Mouse (Mus musculus) brain, embryonic 14.5 days (tissue): ENCODE measurements around the gene Ccdc189.

ENCODE experiments used
- CTCF ChIP-seq: fragments of 200-500 bp; IDR thresholded peaks from 2 replicates; pipeline ENCODE4 v1.5.1; 2012; ENCODE audit warnings: inconsistent platforms, mild to moderate bottlenecking, moderate library complexity, borderline replicate concordance; ENCODE audit not compliant: insufficient read depth, insufficient read length; ENCODE audit errors: extremely low read depth
- POLR2A ChIP-seq: fragments of 200-500 bp; IDR thresholded peaks from 2 replicates; pipeline ENCODE4 v1.6.1; 2012; ENCODE audit warnings: mild to moderate bottlenecking, inconsistent platforms, borderline replicate concordance; ENCODE audit not compliant: poor library complexity, insufficient read depth, insufficient read length, severe bottlenecking; ENCODE audit errors: extremely low read depth

DNA sequence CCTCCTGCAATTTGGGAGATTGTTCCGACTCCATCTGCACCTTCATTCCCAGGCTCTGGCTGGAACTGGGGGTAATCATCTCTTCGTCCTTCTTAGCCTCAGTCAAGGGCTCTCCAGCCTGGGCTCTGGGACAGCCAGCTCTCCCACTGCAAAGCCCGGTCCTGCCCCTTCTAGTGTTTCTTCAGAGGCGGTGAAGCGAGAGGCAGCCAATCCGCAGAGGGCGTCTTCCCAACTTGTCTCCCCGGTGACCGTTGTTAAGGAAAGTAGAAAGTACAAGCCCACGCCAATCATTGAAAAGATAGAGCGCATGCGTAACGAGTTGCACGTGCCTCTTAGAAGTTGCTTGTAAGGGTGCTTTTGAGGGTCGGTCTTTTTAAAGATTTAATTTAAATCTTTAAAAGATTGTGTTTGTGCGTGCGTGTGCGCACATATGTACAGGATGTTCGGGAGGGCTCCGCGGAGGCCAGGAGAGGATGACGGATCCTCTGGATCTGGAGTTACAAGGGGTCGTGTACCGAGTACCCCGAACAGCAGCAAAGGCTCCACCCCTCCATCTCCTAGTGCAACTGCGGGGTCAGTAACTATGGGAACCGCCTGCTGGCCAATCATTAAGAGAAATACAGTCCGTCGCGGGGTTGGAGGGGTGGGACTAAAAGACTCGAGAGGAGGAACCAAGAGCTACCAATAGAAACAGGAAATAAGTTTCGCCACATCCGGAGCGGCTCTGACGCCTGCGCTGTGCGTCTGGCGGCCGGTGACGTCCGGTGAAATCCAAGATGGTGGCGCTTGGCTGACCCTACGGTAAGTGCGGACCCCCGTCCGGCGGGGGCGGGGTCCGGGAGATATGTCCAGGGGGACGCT, at the start of gene Ccdc189, which contains the start of gene Rnf40:
- TF ChIP-seq CTCF = no peak
- TF ChIP-seq POLR2A = no peak
